Mouse (Mus musculus): ENCODE measurements around the gene Gm20747. TPM values are rescaled to one million over a fixed set of nuclear protein-coding genes. Genes with fewer than 3 reads are reported as not detected.
"Not testable (repeated sequence)": the region's sequence is repeated elsewhere in the genome, so short reads cannot be mapped to it uniquely, and the experiment has no call there.

The Gm20747 gene
- total RNA-seq (2021) (not detected), polyA plus RNA-seq (2012; rRNA removed) (not detected in 2 replicates)
- long read RNA-seq: 0 reads

DNA sequence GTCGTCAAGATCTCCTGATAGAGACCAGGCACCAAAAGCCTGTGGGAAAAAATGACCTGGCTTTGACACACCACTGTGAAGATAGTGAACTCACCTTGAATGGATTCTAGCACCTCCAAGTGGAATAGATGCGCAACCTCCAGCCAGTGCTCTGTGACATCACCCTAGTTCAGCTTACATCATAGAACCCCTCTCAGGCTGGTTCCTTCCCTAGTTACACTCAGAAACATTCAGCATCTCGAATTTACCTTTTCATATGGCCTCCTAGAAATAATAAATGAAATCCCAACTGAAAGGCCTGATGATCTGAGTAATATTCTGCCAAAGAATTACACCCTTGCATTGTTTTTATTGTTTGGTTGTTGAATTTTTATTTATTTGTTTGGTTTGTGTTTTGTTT, at the start of gene Gm20747:
Gm20747 (minus strand) TSS at position 101 of the 400 bp plus-strand sequence.
- WGBS: no CpG with 5 or more reads among the region's 3 CpGs
- intact Hi-C loops (cut with DNase I); H3K4me1 ChIP-seq (ENCODE audit: control insufficient read depth, insufficient read depth, low read length): not testable (repeated sequence)

More for the DNA sequence above, at the start of gene Gm20747:
- not testable (repeated sequence) for H3K79me2 ChIP-seq (replicated peaks; ENCODE audit: control insufficient read depth, insufficient read depth, low read length); H3K9ac ChIP-seq (ENCODE audit: low read depth, low read length); H3K36me3 ChIP-seq (ENCODE audit: control insufficient read depth, insufficient read depth, low read length); DNase-seq; H3K27ac ChIP-seq; H3K4me3 ChIP-seq; H3K27me3 ChIP-seq (ENCODE audit: control insufficient read depth, insufficient read depth, low read length)
